Mouse (Mus musculus): ENCODE measurements around the gene Exoc6b. TPM values are rescaled to one million over a fixed set of nuclear protein-coding genes. Genes with fewer than 3 reads are reported as not detected.
"Not testable (repeated sequence)": the region's sequence is repeated elsewhere in the genome, so short reads cannot be mapped to it uniquely, and the experiment has no call there.

Gene Exoc6b
- total RNA-seq, 4 experiments from 2014 or later, result 41.4 to 73.0 (median 56.2) TPM

GRCm38 (mm10) chr6:84631588-84631987 lies 437.7 kb downstream of the Exoc6b start:
- no peak for DNase-seq

- peak; percentile 20 for DNase-seq
Measured at GRCm38 (mm10) chr6:84630276-84630675, 439.0 kb downstream of the Exoc6b start.

GRCm38 (mm10) chr6:84628831-84629230 lies 440.5 kb downstream of the Exoc6b start:
- no peak for DNase-seq

- no peak for DNase-seq
Measured at GRCm38 (mm10) chr6:84626398-84626797, 442.9 kb downstream of the Exoc6b start.

- no peak for DNase-seq
Measured at GRCm38 (mm10) chr6:84619166-84619565, 450.1 kb downstream of the Exoc6b start.

- DNase-seq, result no peak
Measured at GRCm38 (mm10) chr6:84617051-84617450, 452.3 kb downstream of the Exoc6b start.

GRCm38 (mm10) chr6:84616586-84616985 lies 452.7 kb downstream of the Exoc6b start:
- no peak for DNase-seq

- no peak for DNase-seq
Measured at GRCm38 (mm10) chr6:84613561-84613960, 455.8 kb downstream of the Exoc6b start.

GRCm38 (mm10) chr6:84601136-84601889 lies 468.0 kb downstream of the Exoc6b start:
- no peak for DNase-seq

GRCm38 (mm10) chr6:84599296-84599695 lies 470.0 kb downstream of the Exoc6b start:
- not testable (repeated sequence) for DNase-seq

- no peak for DNase-seq
Measured at GRCm38 (mm10) chr6:84598725-84599124, 470.6 kb downstream of the Exoc6b start.

GRCm38 (mm10) chr6:84594626-84595025 lies 474.7 kb downstream of the Exoc6b start:
- DNase-seq, result no peak

- no peak for DNase-seq
Measured at GRCm38 (mm10) chr6:84593693-84594092, 475.6 kb downstream of the Exoc6b start, which contains the start of gene Cyp26b1. Gene Cyp26b1 (minus strand): TSS chr6:84593908.

GRCm38 (mm10) chr6:84590961-84591745 lies 478.2 kb downstream of the Exoc6b start:
- no peak for DNase-seq

- peak; percentile 77 for DNase-seq
Measured at GRCm38 (mm10) chr6:84589742-84590686, 479.3 kb downstream of the Exoc6b start.

- DNase-seq, result no peak
Measured at GRCm38 (mm10) chr6:84588895-84589652, 480.2 kb downstream of the Exoc6b start.

GRCm38 (mm10) chr6:84588221-84588894 lies 481.0 kb downstream of the Exoc6b start:
- no peak for DNase-seq

- no peak for DNase-seq
Measured at GRCm38 (mm10) chr6:84587471-84588101, 481.7 kb downstream of the Exoc6b start.

GRCm38 (mm10) chr6:84586551-84587200 lies 482.6 kb downstream of the Exoc6b start:
- DNase-seq, result no peak
